Mouse (Mus musculus) heart, embryonic 16.5 days (tissue): Measurements from ENCODE around the gene 4933411K16Rik. TPM values are rescaled to one million over a fixed set of nuclear protein-coding genes. Genes with fewer than 3 reads are reported as not detected.
"Not testable (repeated sequence)": the region's sequence is repeated elsewhere in the genome, so short reads cannot be mapped to it uniquely, and the experiment has no call there.

Source experiments
- ATAC-seq: fragments of 200-750 bp; cut with Nextera tagmentation; replicated peaks from 2 replicates; pipeline ENCODE4 v1.8.0; 2017; ENCODE audit warnings: moderate number of reproducible peaks; ENCODE audit not compliant: insufficient read depth, low FRiP score; ENCODE audit errors: extremely low read depth
- H3K27ac ChIP-seq: fragments of 300-500 bp; sonication (generic); 2 replicates; pipeline ENCODE4 v1.5.1; 2014; ENCODE audit warnings: mild to moderate bottlenecking, low read length, control low read depth, moderate library complexity
- H3K27me3 ChIP-seq: fragments of 300-500 bp; sonication (generic); 2 replicates; pipeline ENCODE4 v1.6.1; 2014; ENCODE audit warnings: low read length, mixed read lengths; ENCODE audit not compliant: control insufficient read depth, insufficient read depth
- H3K36me3 ChIP-seq: fragments of 300-500 bp; sonication (generic); 2 replicates; pipeline ENCODE4 v1.6.1; 2014; ENCODE audit not compliant: control insufficient read depth, insufficient read depth
- H3K4me1 ChIP-seq: fragments of 300-500 bp; sonication (generic); 2 replicates; pipeline ENCODE4 v1.6.1; 2014; ENCODE audit warnings: low read length, mixed read lengths; ENCODE audit not compliant: control insufficient read depth, insufficient read depth
- H3K4me2 ChIP-seq: fragments of 300-500 bp; sonication (generic); 2 replicates; pipeline ENCODE4 v1.6.1; 2014; ENCODE audit warnings: low read depth, mild to moderate bottlenecking, control low read depth, low read length
- H3K4me3 ChIP-seq: fragments of 300-500 bp; sonication (generic); 2 replicates; pipeline ENCODE4 v1.5.1; 2014; ENCODE audit warnings: mild to moderate bottlenecking, control low read depth, low read length
- H3K9ac ChIP-seq: fragments of 300-500 bp; sonication (generic); 2 replicates; pipeline ENCODE4 v1.6.1; 2014; ENCODE audit warnings: low read length, control low read depth
- H3K9me3 ChIP-seq: fragments of 300-500 bp; sonication (generic); replicated peaks from 2 replicates; pipeline ENCODE4 v1.6.1; 2016; ENCODE audit warnings: low read length; ENCODE audit not compliant: control insufficient read depth
- WGBS: fragments of 180-500 bp; shearing (Covaris S2); extraction: QIAGEN DNeasy Blood & Tissue Kit; methylation state at CpG from one replicate; pipeline ENCODE4 v1.1.7; 2014; 5-methylcytosine and 5-hydroxymethylcytosine counted together
- polyA plus RNA-seq: library from polyadenylated mRNA; unstranded; fragments of >200 nt; fragmentation: Nextera tagmentation; extraction: Ambion mirVana; gene quantifications from 2 replicates; pipeline ENCODE4 v1.2.1, GENCODE M21; 2015

4933411K16Rik gene
- polyA plus RNA-seq, 1 experiment from 2014 or later = not detected

GRCm38 (mm10) chr19:42079950-42080349 is 27.9 kb downstream of the 4933411K16Rik start:
- Histone ChIP-seq H3K27me3 (no peaks in the 10 kb centered on the region), H3K9me3 (no peaks in the 10 kb centered on the region), H3K9ac (no peak overlapping the region), H3K4me3 (no peak overlapping the region), H3K27ac (no peak overlapping the region), H3K4me1 (no peaks in the 10 kb centered on the region), H3K36me3 (no peaks in the 10 kb centered on the region), H3K4me2 (no peak overlapping the region)
- ATAC-seq = no peak
- 62% methylated on average over 5 of the region's 5 CpGs for WGBS

- no peak for ATAC-seq
- Histone ChIP-seq H3K9ac (no peak overlapping the region), H3K4me3 (no peak overlapping the region), H3K27ac (no peak overlapping the region), H3K36me3 (no peaks in the 10 kb centered on the region), H3K27me3 (no peaks in the 10 kb centered on the region), H3K4me1 (peaks cover under 1% of the 10 kb centered on the region; the same call in 1 of the 2 replicates), H3K9me3 (no peaks in the 10 kb centered on the region), H3K4me2 (no peak overlapping the region)
- 77% methylated on average over 11 of the region's 11 CpGs for WGBS
These were observed 28.4 kb downstream of the 4933411K16Rik start for GRCm38 (mm10) chr19:42080469-42080868.

GRCm38 (mm10) chr19:42081613-42082012 is 29.6 kb downstream of the 4933411K16Rik start:
- H3K9me3 ChIP-seq, H3K4me1 ChIP-seq, ATAC-seq, H3K27ac ChIP-seq, H3K9ac ChIP-seq, H3K36me3 ChIP-seq, H3K27me3 ChIP-seq, H3K4me2 ChIP-seq, H3K4me3 ChIP-seq: not testable (repeated sequence)
- WGBS = 87% methylated on average over 5 of the region's 5 CpGs

- peak overlapping the region; percentile 72 for H3K9ac ChIP-seq
- 12% methylated on average over 10 of the region's 10 CpGs for WGBS
- no peaks in the 10 kb centered on the region for H3K36me3 ChIP-seq
- no peak for ATAC-seq
- H3K4me2 ChIP-seq = peak overlapping the region; percentile 93
- H3K27ac ChIP-seq = no peak overlapping the region
- no peaks in the 10 kb centered on the region for H3K27me3 ChIP-seq
- H3K4me3 ChIP-seq = peak overlapping the region; percentile 74
- peaks cover 15% of the 10 kb centered on the region for H3K4me1 ChIP-seq
- no peaks in the 10 kb centered on the region for H3K9me3 ChIP-seq
These were observed 33.6 kb downstream of the 4933411K16Rik start for GRCm38 (mm10) chr19:42085690-42086089.

GRCm38 (mm10) chr19:42086166-42086565 is 34.1 kb downstream of the 4933411K16Rik start, which contains the start of gene Morn4:
TSS of gene Morn4 (minus strand) at chr19:42086357.
- Histone ChIP-seq H3K9me3 (no peaks in the 10 kb centered on the region), H3K4me2 (peak within 1 kb of the TSS; percentile 93), H3K36me3 (no peaks in the 10 kb centered on the region), H3K27me3 (no peaks in the 10 kb centered on the region), H3K4me1 (peaks cover 17% of the 10 kb centered on the region), H3K4me3 (peak within 1 kb of the TSS; percentile 74), H3K27ac (no peak within 1 kb of the TSS), H3K9ac (peak within 1 kb of the TSS; percentile 72)
- peak; percentile 24; the same call in 1 of the 2 replicates for ATAC-seq
- WGBS = 1% methylated on average over 21 of the region's 21 CpGs

GRCm38 (mm10) chr19:42089103-42089747 is 37.2 kb downstream of the 4933411K16Rik start:
- Histone ChIP-seq H3K4me2 (peak overlapping the region; percentile 87), H3K9me3 (no peaks in the 10 kb centered on the region), H3K27ac (peak overlapping the region; percentile 93), H3K36me3 (no peaks in the 10 kb centered on the region), H3K9ac (peak overlapping the region; percentile 74), H3K4me3 (peak overlapping the region; percentile 96), H3K27me3 (no peaks in the 10 kb centered on the region), H3K4me1 (peaks cover 24% of the 10 kb centered on the region)
- WGBS = 18% methylated on average over 14 of the region's 14 CpGs
- ATAC-seq = no peak

GRCm38 (mm10) chr19:42089748-42090595 is 37.9 kb downstream of the 4933411K16Rik start, which contains the start of gene Pi4k2a:
TSS of gene Pi4k2a (plus strand) at chr19:42090470.
- Histone ChIP-seq H3K27ac (peak within 1 kb of the TSS; percentile 93), H3K27me3 (no peaks in the 10 kb centered on the region), H3K9ac (peak within 1 kb of the TSS; percentile 90), H3K4me2 (peak within 1 kb of the TSS; percentile 88), H3K4me3 (peak within 1 kb of the TSS; percentile 96), H3K4me1 (peaks cover 24% of the 10 kb centered on the region), H3K9me3 (no peaks in the 10 kb centered on the region), H3K36me3 (no peaks in the 10 kb centered on the region)
- peak; percentile 98 for ATAC-seq
- under 1% methylated on average over 52 of the region's 55 CpGs for WGBS

GRCm38 (mm10) chr19:42090637-42091141 is 38.6 kb downstream of the 4933411K16Rik start:
- Histone ChIP-seq H3K4me3 (peak overlapping the region; percentile 96), H3K9ac (peak overlapping the region; percentile 90), H3K4me2 (peak overlapping the region; percentile 88), H3K27me3 (no peaks in the 10 kb centered on the region), H3K36me3 (no peaks in the 10 kb centered on the region), H3K9me3 (no peaks in the 10 kb centered on the region), H3K27ac (peak overlapping the region; percentile 93), H3K4me1 (peaks cover 21% of the 10 kb centered on the region)
- ATAC-seq = peak; percentile 53
- WGBS = under 1% methylated on average over 49 of the region's 52 CpGs

GRCm38 (mm10) chr19:42099406-42099805 is 47.4 kb downstream of the 4933411K16Rik start:
- no peaks in the 10 kb centered on the region for H3K9me3 ChIP-seq
- no peak overlapping the region for H3K9ac ChIP-seq
- WGBS = 81% methylated on average over 3 of the region's 3 CpGs
- peaks cover 10% of the 10 kb centered on the region for H3K36me3 ChIP-seq
- H3K27me3 ChIP-seq = no peaks in the 10 kb centered on the region
- no peak overlapping the region for H3K27ac ChIP-seq
- H3K4me1 ChIP-seq = no peaks in the 10 kb centered on the region
- no peak overlapping the region for H3K4me3 ChIP-seq
- no peak for ATAC-seq
- H3K4me2 ChIP-seq = no peak overlapping the region
